Mouse (Mus musculus) liver, embryonic 14.5 days (tissue): Measurements from ENCODE around the gene Slc38a1.
A peak's percentile ranks its signal among the peaks of the same experiment; 100 is the strongest.

Experiments used
- CTCF ChIP-seq: IDR thresholded peaks from 2 replicates; pipeline ENCODE4 v1.5.1; 2016; ENCODE audit warnings: antibody characterized with exemption, low read depth, control low read depth
- EP300 ChIP-seq: IDR thresholded peaks from 2 replicates; pipeline ENCODE4 v1.6.1; 2016; ENCODE audit warnings: antibody characterized with exemption, low read depth

- TF ChIP-seq CTCF (peak; percentile 9; the same call in 1 of the 2 replicates), EP300 (no peak)
These were observed 10.5 kb downstream of the Slc38a1 start for GRCm38 (mm10) chr15:96632201-96632600.
